Mouse (Mus musculus): ENCODE data around the gene Arhgap42.

GRCm38 (mm10) chr9:9107697-9108096 lies 131.2 kb downstream of the Arhgap42 start:
- TF ChIP-seq TAL1 (IDR thresholded peaks at IDR 0.05; ENCODE audit: low read length) (no peak), GATA1 (IDR thresholded peaks at IDR 0.05; ENCODE audit: low read length) (no peak)
